Mouse (Mus musculus) heart, embryonic 11.5 days (tissue): ENCODE measurements around the gene Rnf215. TPM values are rescaled to one million over a fixed set of nuclear protein-coding genes. Genes with fewer than 3 reads are reported as not detected.
A peak's percentile ranks its signal among the peaks of the same experiment; 100 is the strongest.

Experiments
- ATAC-seq: fragments of 200-750 bp; cut with Nextera tagmentation; replicated peaks from 2 replicates; pipeline ENCODE4 v1.8.0; 2017; ENCODE audit warnings: moderate library complexity; ENCODE audit not compliant: insufficient number of reproducible peaks, low FRiP score, low TSS enrichment
- H3K27ac ChIP-seq: fragments of 300-500 bp; sonication (generic); 2 replicates; pipeline ENCODE4 v1.5.1; 2014; ENCODE audit warnings: mild to moderate bottlenecking, low read depth, low read length
- H3K27me3 ChIP-seq: fragments of 300-500 bp; sonication (generic); 2 replicates; pipeline ENCODE4 v1.6.1; 2014; ENCODE audit warnings: mild to moderate bottlenecking, low read length, mixed read lengths; ENCODE audit not compliant: control insufficient read depth, insufficient read depth
- H3K36me3 ChIP-seq: fragments of 300-500 bp; sonication (generic); 2 replicates; pipeline ENCODE4 v1.6.1; 2014; ENCODE audit warnings: mild to moderate bottlenecking, low read length, moderate library complexity, mixed read lengths; ENCODE audit not compliant: control insufficient read depth, insufficient read depth
- H3K4me1 ChIP-seq: fragments of 300-500 bp; sonication (generic); 2 replicates; pipeline ENCODE4 v1.6.1; 2014; ENCODE audit warnings: low read length; ENCODE audit not compliant: control insufficient read depth, insufficient read depth
- H3K4me2 ChIP-seq: fragments of 300-500 bp; sonication (generic); 2 replicates; pipeline ENCODE4 v1.6.1; 2014; ENCODE audit warnings: mild to moderate bottlenecking, moderate library complexity
- H3K4me3 ChIP-seq: fragments of 300-500 bp; sonication (generic); 2 replicates; pipeline ENCODE4 v1.5.1; 2014; ENCODE audit warnings: low read depth, low read length
- H3K9ac ChIP-seq: fragments of 300-500 bp; sonication (generic); 2 replicates; pipeline ENCODE4 v1.6.1; 2014; ENCODE audit warnings: mild to moderate bottlenecking, low read depth, low read length, moderate library complexity
- H3K9me3 ChIP-seq: fragments of 300-500 bp; sonication (generic); replicated peaks from 2 replicates; pipeline ENCODE4 v1.6.1; 2016; ENCODE audit warnings: low read length; ENCODE audit not compliant: control insufficient read depth
- WGBS: fragments of 180-500 bp; shearing (Covaris S2); extraction: QIAGEN DNeasy Blood & Tissue Kit; methylation state at CpG from one replicate; pipeline ENCODE4 v1.1.7; 2014; ENCODE audit not compliant: insufficient replicate concordance; 5-methylcytosine and 5-hydroxymethylcytosine counted together
- polyA plus RNA-seq: library from polyadenylated mRNA; unstranded; fragments of >200 nt; fragmentation: Nextera tagmentation; extraction: Ambion mirVana; gene quantifications from 2 replicates; pipeline ENCODE4 v1.2.1, GENCODE M21; 2014

The Rnf215 gene
- polyA plus RNA-seq, 1 experiment from 2014 or later = 13.7 TPM

GRCm38 (mm10) chr11:4116458-4117141, 18.4 kb upstream of the Rnf215 start:
- Histone ChIP-seq H3K4me2 (no peak overlapping the region), H3K4me3 (no peak overlapping the region), H3K4me1 (peaks cover 17% of the 10 kb centered on the region), H3K36me3 (no peaks in the 10 kb centered on the region), H3K9ac (no peak overlapping the region), H3K9me3 (no peaks in the 10 kb centered on the region), H3K27me3 (peaks cover 20% of the 10 kb centered on the region), H3K27ac (no peak overlapping the region)
- ATAC-seq = no peak
- 52% methylated on average over 11 of the region's 11 CpGs for whole genome bisulfite sequencing

DNA sequence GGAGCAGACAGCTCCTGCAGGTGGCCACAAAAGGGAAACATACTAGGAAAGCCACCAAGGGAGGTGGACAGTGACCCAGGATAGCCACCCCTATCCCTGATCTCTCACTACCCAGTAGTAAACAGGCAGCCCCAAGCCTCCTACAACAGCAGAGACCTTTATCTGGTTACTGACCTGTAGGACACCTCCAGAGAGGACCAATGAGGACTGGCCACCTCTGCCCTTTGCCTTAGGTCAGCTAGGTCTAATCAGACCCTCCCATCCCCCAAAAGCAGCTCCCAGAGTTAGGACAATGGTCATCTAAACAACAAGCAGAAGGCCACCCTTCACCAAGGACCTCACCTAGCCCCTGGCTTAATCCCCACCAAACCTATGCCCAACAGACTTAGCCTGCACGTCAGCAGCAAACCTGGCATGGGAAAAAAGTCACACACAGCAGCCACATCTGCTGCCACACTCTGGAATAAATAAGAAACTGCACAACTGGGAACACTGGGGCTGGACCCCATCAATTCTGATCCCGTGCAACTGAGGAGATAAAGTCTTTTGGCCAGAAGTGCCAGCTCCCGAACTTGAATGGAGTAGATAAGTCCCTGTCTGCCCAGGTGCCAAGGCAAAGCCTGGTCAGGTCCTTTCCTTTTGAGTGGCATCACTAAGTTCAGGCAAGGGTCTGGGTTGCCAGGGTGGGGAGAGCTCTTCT, 17.5 kb upstream of the Rnf215 start:
- H3K4me1 ChIP-seq = peaks cover 17% of the 10 kb centered on the region
- no peak for ATAC-seq
- peaks cover 20% of the 10 kb centered on the region for H3K27me3 ChIP-seq
- peak overlapping the region; percentile 98 for H3K4me2 ChIP-seq
- no peaks in the 10 kb centered on the region for H3K9me3 ChIP-seq
- H3K9ac ChIP-seq = no peak overlapping the region
- peak overlapping the region; percentile 56 for H3K4me3 ChIP-seq
- WGBS = 34% methylated on average over 3 of the region's 3 CpGs
- no peak overlapping the region for H3K27ac ChIP-seq
- H3K36me3 ChIP-seq = no peaks in the 10 kb centered on the region

GRCm38 (mm10) chr11:4118081-4118921, 16.7 kb upstream of the Rnf215 start:
- Histone ChIP-seq H3K27ac (no peak overlapping the region), H3K36me3 (no peaks in the 10 kb centered on the region), H3K4me3 (peak overlapping the region; percentile 56), H3K27me3 (peaks cover 20% of the 10 kb centered on the region), H3K9me3 (no peaks in the 10 kb centered on the region), H3K9ac (peak overlapping the region; percentile 68), H3K4me2 (peak overlapping the region; percentile 98), H3K4me1 (peaks cover 17% of the 10 kb centered on the region)
- 3% methylated on average over 41 of the region's 41 CpGs for WGBS
- ATAC-seq = no peak

DNA sequence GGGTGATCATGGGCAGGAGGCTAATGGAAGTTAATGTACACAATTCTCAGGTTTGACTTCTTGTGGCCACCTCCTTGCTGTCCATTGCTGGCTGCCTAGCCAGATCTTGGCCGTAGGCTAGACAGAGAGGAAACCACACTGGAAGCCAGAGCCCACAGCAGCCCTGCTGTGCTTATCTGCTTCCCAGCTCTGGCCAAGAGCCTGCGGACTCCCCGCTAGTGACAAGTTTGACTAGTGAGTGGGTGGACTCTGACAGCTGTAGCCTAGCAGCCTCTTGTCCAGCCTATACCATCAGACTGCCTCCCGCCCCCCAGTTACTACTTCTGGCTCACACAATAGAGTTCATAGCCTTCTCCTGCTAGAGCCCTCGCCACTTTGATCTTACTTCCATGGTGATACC, 15.4 kb upstream of the Rnf215 start:
- H3K27ac ChIP-seq = no peak overlapping the region
- no peak overlapping the region; the same call in 1 of the 2 replicates for H3K4me2 ChIP-seq
- 27% methylated on average over 5 of the region's 5 CpGs for WGBS
- H3K36me3 ChIP-seq = no peaks in the 10 kb centered on the region
- no peak for ATAC-seq
- H3K9me3 ChIP-seq = no peaks in the 10 kb centered on the region
- H3K4me1 ChIP-seq = peaks cover 17% of the 10 kb centered on the region
- H3K9ac ChIP-seq = no peak overlapping the region
- peaks cover 20% of the 10 kb centered on the region for H3K27me3 ChIP-seq
- H3K4me3 ChIP-seq = no peak overlapping the region

GRCm38 (mm10) chr11:4121691-4122090, 13.3 kb upstream of the Rnf215 start:
- Histone ChIP-seq H3K9me3 (0 out of 2 replicates have a peak, but pooled peaks cover 6% of the 10 kb centered on the region), H3K27me3 (peaks cover 16% of the 10 kb centered on the region), H3K4me3 (no peak overlapping the region), H3K27ac (no peak overlapping the region), H3K9ac (no peak overlapping the region), H3K4me2 (no peak overlapping the region), H3K4me1 (peaks cover 17% of the 10 kb centered on the region), H3K36me3 (no peaks in the 10 kb centered on the region)
- WGBS = 72% methylated on average over 3 of the region's 3 CpGs
- ATAC-seq = no peak

GRCm38 (mm10) chr11:4122226-4122625, 12.8 kb upstream of the Rnf215 start:
- Histone ChIP-seq H3K27me3 (peaks cover 13% of the 10 kb centered on the region), H3K36me3 (no peaks in the 10 kb centered on the region), H3K4me1 (peaks cover 17% of the 10 kb centered on the region), H3K9me3 (0 out of 2 replicates have a peak, but pooled peaks cover 8% of the 10 kb centered on the region), H3K4me3 (no peak overlapping the region), H3K4me2 (no peak overlapping the region), H3K9ac (no peak overlapping the region), H3K27ac (no peak overlapping the region)
- ATAC-seq = no peak
- WGBS = 72% methylated on average over 5 of the region's 5 CpGs

DNA sequence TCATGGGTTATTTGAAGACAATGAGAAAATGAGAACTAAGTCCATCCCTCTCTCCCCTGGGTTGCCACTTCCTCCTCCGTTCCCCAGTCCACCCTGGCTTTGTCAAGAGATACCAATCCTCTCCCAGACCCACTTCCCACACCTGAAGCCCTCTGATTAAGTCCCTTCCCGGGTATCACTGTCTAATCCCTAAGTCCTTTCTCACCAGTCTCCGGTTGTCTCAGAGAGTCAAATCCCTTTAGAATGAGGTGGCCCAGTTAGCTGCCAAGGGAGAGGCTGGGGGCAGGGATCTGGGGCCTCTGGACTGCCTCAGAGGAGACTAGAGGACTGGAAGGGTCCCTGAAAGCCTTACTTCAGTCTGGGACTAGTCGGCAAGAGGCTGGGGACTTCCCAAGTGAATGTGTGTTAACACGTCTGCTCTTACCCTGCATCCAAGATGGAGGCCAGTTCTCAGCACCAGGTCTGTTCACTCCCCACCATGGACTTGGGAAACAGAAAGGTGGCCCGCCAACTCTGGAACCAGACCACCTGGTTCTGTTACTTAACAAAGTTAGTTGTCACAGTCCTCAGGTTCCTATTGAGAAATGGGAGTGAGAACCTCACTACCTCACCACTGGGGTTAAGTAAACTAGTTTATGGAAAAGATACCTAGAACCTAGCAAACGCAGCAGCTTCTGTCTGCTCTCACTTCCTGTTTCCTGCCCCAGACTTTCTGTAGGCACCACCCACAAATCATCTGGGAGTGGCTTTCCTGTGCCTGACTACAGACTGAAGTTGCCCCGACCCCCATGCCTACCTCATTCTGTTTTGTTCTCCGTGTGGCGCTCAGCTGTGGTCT, 12.0 kb upstream of the Rnf215 start, which contains the start of gene Sec14l2:
Sec14l2 (minus strand) TSS at position 674 of the 838 bp plus-strand sequence.
- no peak within 1 kb of the TSS for H3K4me2 ChIP-seq
- no peak within 1 kb of the TSS for H3K9ac ChIP-seq
- no peak within 1 kb of the TSS for H3K27ac ChIP-seq
- H3K9me3 ChIP-seq = 0 out of 2 replicates have a peak, but pooled peaks cover 8% of the 10 kb centered on the region
- no peaks in the 10 kb centered on the region for H3K36me3 ChIP-seq
- H3K4me1 ChIP-seq = peaks cover 16% of the 10 kb centered on the region
- ATAC-seq = no peak
- peaks cover 9% of the 10 kb centered on the region for H3K27me3 ChIP-seq
- H3K4me3 ChIP-seq = no peak within 1 kb of the TSS
- 66% methylated on average over 10 of the region's 10 CpGs for WGBS

GRCm38 (mm10) chr11:4123922-4124321, 11.1 kb upstream of the Rnf215 start:
- no peak overlapping the region for H3K4me3 ChIP-seq
- H3K36me3 ChIP-seq = no peaks in the 10 kb centered on the region
- 64% methylated on average over 5 of the region's 5 CpGs for WGBS
- H3K9ac ChIP-seq = no peak overlapping the region
- H3K4me2 ChIP-seq = no peak overlapping the region
- H3K27ac ChIP-seq = no peak overlapping the region
- ATAC-seq = no peak
- H3K9me3 ChIP-seq = 0 out of 2 replicates have a peak, but pooled peaks cover 8% of the 10 kb centered on the region
- H3K27me3 ChIP-seq = peaks cover 5% of the 10 kb centered on the region; the same call in 1 of the 2 replicates
- H3K4me1 ChIP-seq = peaks cover 11% of the 10 kb centered on the region
